ENCODE assay signal across 9 mouse cellular contexts in genomic region chr11:68874841-68875240, GRCm38 (mm10). TPM values are rescaled to one million over a fixed set of nuclear protein-coding genes. Genes with fewer than 3 reads are reported as not detected.
DNase-seq lines count a peak whose midpoint lies in the region; ATAC-seq lines count a peak whose summit lies in the region.
"Had no signal": no experiment of that assay in that cellular context is flagged by ENCODE, and none has a peak within 500 bp of the region (broad histone marks: within the 10 kb centered on the region; RNA-seq: fewer than 3 reads in every experiment).

No protein-coding gene starts in this region.

- no peak overlapping the region for H3K4me3 ChIP-seq in heart, embryonic 11.5 days (ENCODE audit: low read depth, low read length)
- H3K4me3 ChIP-seq in embryonic facial prominence, embryonic 14.5 days (ENCODE audit: low read depth, low read length), result no peak overlapping the region
- H3K4me3 ChIP-seq: liver, embryonic 15.5 days had no signal

- ATAC-seq in heart, embryonic 11.5 days (replicated peaks; ENCODE audit: insufficient number of reproducible peaks, low FRiP score, low TSS enrichment), result no peak
- no peak for ATAC-seq in embryonic facial prominence, embryonic 14.5 days (ENCODE audit: low read depth)
- peak; percentile 65; the same call in 1 of the 2 replicates for ATAC-seq in megakaryocyte-erythroid progenitor cell, adult 5-6 weeks (replicated peaks; ENCODE audit: low FRiP score, low TSS enrichment, poor library complexity, severe bottlenecking)

- no peaks in the 10 kb centered on the region for H3K36me3 ChIP-seq in heart, embryonic 11.5 days (ENCODE audit: control insufficient read depth, insufficient read depth, low read length)
- H3K36me3 ChIP-seq in embryonic facial prominence, embryonic 14.5 days (ENCODE audit: control insufficient read depth, insufficient read depth, low read length), result no peaks in the 10 kb centered on the region
- H3K36me3 ChIP-seq: liver, embryonic 15.5 days had no signal

- H3K4me2 ChIP-seq in heart, embryonic 11.5 days, result no peak overlapping the region
- no peak overlapping the region for H3K4me2 ChIP-seq in embryonic facial prominence, embryonic 14.5 days (ENCODE audit: low read depth, low read length)
- H3K4me2 ChIP-seq: liver, embryonic 15.5 days had no signal

- H3K27ac ChIP-seq in heart, embryonic 11.5 days (ENCODE audit: low read depth, low read length), result no peak overlapping the region
- no peak overlapping the region for H3K27ac ChIP-seq in embryonic facial prominence, embryonic 14.5 days (replicated peaks; ENCODE audit: low read depth, low read length)
- H3K27ac ChIP-seq: liver, embryonic 15.5 days had no signal

- no peak overlapping the region for H3K9ac ChIP-seq in heart, embryonic 11.5 days (ENCODE audit: low read depth, low read length)
- H3K9ac ChIP-seq in embryonic facial prominence, embryonic 14.5 days (ENCODE audit: low read depth, low read length), result no peak overlapping the region
- H3K9ac ChIP-seq: liver, embryonic 15.5 days had no signal

- no peaks in the 10 kb centered on the region for H3K4me1 ChIP-seq in heart, embryonic 11.5 days (ENCODE audit: control insufficient read depth, insufficient read depth, low read length)
- H3K4me1 ChIP-seq in embryonic facial prominence, embryonic 14.5 days (ENCODE audit: control insufficient read depth, insufficient read depth, low read length), result no peaks in the 10 kb centered on the region

- no peaks in the 10 kb centered on the region for H3K27me3 ChIP-seq in heart, embryonic 11.5 days (ENCODE audit: control insufficient read depth, insufficient read depth, low read length)
- H3K27me3 ChIP-seq in embryonic facial prominence, embryonic 14.5 days (replicated peaks; ENCODE audit: control insufficient read depth, insufficient read depth, low read length), result no peaks in the 10 kb centered on the region
- H3K27me3 ChIP-seq: liver, embryonic 15.5 days had no signal

- peak; percentile 71 for DNase-seq in heart, adult 8-10 months (ENCODE audit: low spot score)
- peak; percentile 72 to 75 for DNase-seq in B cell, adult 2 months
- peak; percentile 70 for DNase-seq in adrenal gland, adult 2 months
- peak; percentile 82 for DNase-seq in embryonic facial prominence, embryonic 14.5 days (ENCODE audit: low spot score)
- DNase-seq in kidney, postnatal 25 days, result peak; percentile 77 to 89
- peak; percentile 76 for DNase-seq in thymus, postnatal 0 days (ENCODE audit: low spot score)

- 0% methylated on average over 2 of the region's 2 CpGs for WGBS in heart, embryonic 11.5 days (ENCODE audit: insufficient replicate concordance)
- WGBS in embryonic facial prominence, embryonic 14.5 days, result 0% methylated on average over 2 of the region's 2 CpGs

- H3K9me3 ChIP-seq in heart, embryonic 11.5 days (replicated peaks; ENCODE audit: control insufficient read depth, low read length), result no peaks in the 10 kb centered on the region
- no peaks in the 10 kb centered on the region for H3K9me3 ChIP-seq in embryonic facial prominence, embryonic 14.5 days (ENCODE audit: control insufficient read depth, low read length)
- H3K9me3 ChIP-seq: liver, embryonic 15.5 days had no signal

RNA-seq across cellular contexts. Expression of gene Ndel1, which starts 3.2 kb away (rescaled TPM):
- total RNA-seq in heart, adult 8-10 months (2022), result 10 to 100 TPM; 53.9 to 67.7 (median 65.2) TPM
- 52.5 and 59.9 TPM in 2 replicates for polyA plus RNA-seq in heart, embryonic 11.5 days (2014; fragmentation: Nextera tagmentation; extraction: Ambion mirVana)
- total RNA-seq in adrenal gland, adult 2 months (2021), result 10 to 100 TPM; 60.6 to 98.0 TPM
- polyA plus RNA-seq in adrenal gland, adult 2 months (2012; rRNA removed), result 156 and 186 TPM in 2 replicates
- 90.0 and 95.4 TPM in 2 replicates for polyA plus RNA-seq in embryonic facial prominence, embryonic 14.5 days (2014; fragmentation: Nextera tagmentation; extraction: Ambion mirVana)
- 22.5 and 35.7 TPM in 2 replicates for total RNA-seq in megakaryocyte-erythroid progenitor cell, adult 5-6 weeks (2014; fragmentation: Nextera tagmentation)
- 45.6 and 99.1 TPM in 2 replicates for total RNA-seq in megakaryocyte-erythroid progenitor cell, adult 5-6 weeks (2017)
- 57.1 and 60.3 TPM in 2 replicates for polyA plus RNA-seq in thymus, postnatal 0 days (2015; fragmentation: Nextera tagmentation; extraction: Ambion mirVana)

RNA-seq across cellular contexts. Expression of gene Rnf222, which starts 13.5 kb away (rescaled TPM):
- under 1 TPM in 3 of 4 experiments, not detected in 1; 0.11 to 0.28 (median 0.17) TPM for total RNA-seq in heart, adult 8-10 months (2022)
- polyA plus RNA-seq in heart, embryonic 11.5 days (2014; fragmentation: Nextera tagmentation; extraction: Ambion mirVana), result 0.11 and 0.18 TPM in 2 replicates
- under 1 TPM in 1 of 2 experiments, not detected in 1; 0.09 TPM for total RNA-seq in adrenal gland, adult 2 months (2021)
- 0.23 and 0.39 TPM in 2 replicates for polyA plus RNA-seq in adrenal gland, adult 2 months (2012; rRNA removed)
- 0.17 and 0.45 TPM in 2 replicates for polyA plus RNA-seq in embryonic facial prominence, embryonic 14.5 days (2014; fragmentation: Nextera tagmentation; extraction: Ambion mirVana)
- total RNA-seq in megakaryocyte-erythroid progenitor cell, adult 5-6 weeks (2014; fragmentation: Nextera tagmentation), result not detected in 2 replicates
- not detected in 2 replicates for total RNA-seq in megakaryocyte-erythroid progenitor cell, adult 5-6 weeks (2017)
- 0.05 TPM in 1 of 2 replicates, not detected in the other for polyA plus RNA-seq in thymus, postnatal 0 days (2015; fragmentation: Nextera tagmentation; extraction: Ambion mirVana)

RNA-seq across cellular contexts. Expression of gene Rpl26, which starts 26.5 kb away (rescaled TPM):
- 100 to 1,000 TPM; 676 to 808 (median 721) TPM for total RNA-seq in heart, adult 8-10 months (2022)
- 719 and 795 TPM in 2 replicates for polyA plus RNA-seq in heart, embryonic 11.5 days (2014; fragmentation: Nextera tagmentation; extraction: Ambion mirVana)
- total RNA-seq in adrenal gland, adult 2 months (2021), result 1,000 to 10,000 TPM; 1,114 to 1,327 TPM
- polyA plus RNA-seq in adrenal gland, adult 2 months (2012; rRNA removed), result 146 and 179 TPM in 2 replicates
- 1,088 and 1,233 TPM in 2 replicates for polyA plus RNA-seq in embryonic facial prominence, embryonic 14.5 days (2014; fragmentation: Nextera tagmentation; extraction: Ambion mirVana)
- total RNA-seq in megakaryocyte-erythroid progenitor cell, adult 5-6 weeks (2014; fragmentation: Nextera tagmentation), result 5,476 and 5,943 TPM in 2 replicates
- 6,111 and 7,527 TPM in 2 replicates for total RNA-seq in megakaryocyte-erythroid progenitor cell, adult 5-6 weeks (2017)
- polyA plus RNA-seq in thymus, postnatal 0 days (2015; fragmentation: Nextera tagmentation; extraction: Ambion mirVana), result 1,221 and 1,303 TPM in 2 replicates

RNA-seq across cellular contexts. Expression of gene Odf4, which starts 52.0 kb away (rescaled TPM):
- total RNA-seq in heart, adult 8-10 months (2022), result under 1 TPM in 1 of 4 experiments, not detected in 3; 0.44 TPM
- polyA plus RNA-seq in heart, embryonic 11.5 days (2014; fragmentation: Nextera tagmentation; extraction: Ambion mirVana), result not detected in 2 replicates
- not detected for total RNA-seq in adrenal gland, adult 2 months (2021)
- polyA plus RNA-seq in adrenal gland, adult 2 months (2012; rRNA removed), result not detected in 2 replicates
- not detected in 2 replicates for polyA plus RNA-seq in embryonic facial prominence, embryonic 14.5 days (2014; fragmentation: Nextera tagmentation; extraction: Ambion mirVana)
- not detected in 2 replicates for total RNA-seq in megakaryocyte-erythroid progenitor cell, adult 5-6 weeks (2014; fragmentation: Nextera tagmentation)
- total RNA-seq in megakaryocyte-erythroid progenitor cell, adult 5-6 weeks (2017), result not detected in 2 replicates
- not detected in 2 replicates for polyA plus RNA-seq in thymus, postnatal 0 days (2015; fragmentation: Nextera tagmentation; extraction: Ambion mirVana)
- polyA plus RNA-seq: liver, embryonic 15.5 days had no signal
